Mouse (Mus musculus) forebrain, embryonic 14.5 days (tissue): ENCODE data around the gene Zfhx3. TPM values are rescaled to one million over a fixed set of nuclear protein-coding genes. Genes with fewer than 3 reads are reported as not detected.

ENCODE experiments used
- ATAC-seq: fragments of 200-750 bp; cut with Nextera tagmentation; 2 replicates; pipeline ENCODE4 v1.8.0; 2017; ENCODE audit warnings: mild to moderate bottlenecking, moderate library complexity
- DNase-seq: peaks from one replicate; pipeline ENCODE4 v3.0.0-alpha.2; 2015; ENCODE audit warnings: low spot score
- H3K27ac ChIP-seq: fragments of 300-500 bp; sonication (generic); 2 replicates; pipeline ENCODE4 v1.5.1; 2014; ENCODE audit warnings: low read depth, mild to moderate bottlenecking, control low read depth, low read length, moderate library complexity
- H3K27me3 ChIP-seq: fragments of 300-500 bp; sonication (generic); replicated peaks from 2 replicates; pipeline ENCODE4 v1.6.1; 2014; ENCODE audit warnings: low read length, control low read depth, mixed read lengths; ENCODE audit not compliant: control insufficient read depth, insufficient read depth
- H3K36me3 ChIP-seq: fragments of 300-500 bp; sonication (generic); 2 replicates; pipeline ENCODE4 v1.6.1; 2014; ENCODE audit warnings: low read length, control low read depth; ENCODE audit not compliant: control insufficient read depth, insufficient read depth
- H3K4me1 ChIP-seq: fragments of 300-500 bp; sonication (generic); 2 replicates; pipeline ENCODE4 v1.6.1; 2014; ENCODE audit warnings: antibody characterized with exemption, low read length, control low read depth; ENCODE audit not compliant: control insufficient read depth, insufficient read depth
- H3K4me2 ChIP-seq: fragments of 300-500 bp; sonication (generic); 2 replicates; pipeline ENCODE4 v1.6.1; 2014; ENCODE audit warnings: mild to moderate bottlenecking, control low read depth, low read length
- H3K4me3 ChIP-seq: fragments of 300-500 bp; sonication (generic); 2 replicates; pipeline ENCODE4 v1.5.1; 2014; ENCODE audit warnings: low read depth, low read length, control low read depth
- H3K9ac ChIP-seq: fragments of 300-500 bp; sonication (generic); 2 replicates; pipeline ENCODE4 v1.6.1; 2014; ENCODE audit warnings: mild to moderate bottlenecking, low read length, control low read depth, moderate library complexity
- H3K9me3 ChIP-seq: fragments of 300-500 bp; sonication (generic); replicated peaks from 2 replicates; pipeline ENCODE4 v1.6.1; 2016; ENCODE audit warnings: low read length, control low read depth, mixed read lengths; ENCODE audit not compliant: control insufficient read depth
- WGBS: fragments of 180-500 bp; shearing (Covaris S2); extraction: QIAGEN DNeasy Blood & Tissue Kit; methylation state at CpG from one replicate; pipeline ENCODE4 v1.1.7; 2014; 5-methylcytosine and 5-hydroxymethylcytosine counted together
- polyA plus RNA-seq: library from polyadenylated mRNA; unstranded; fragments of >200 nt; fragmentation: Nextera tagmentation; extraction: Ambion mirVana; gene quantifications from 2 replicates; pipeline ENCODE4 v1.2.1, GENCODE M21; 2014

Zfhx3 gene
- polyA plus RNA-seq, 1 experiment from 2014 or later, result 11.7 TPM

GRCm38 (mm10) chr8:108621296-108621695, 678.9 kb downstream of the Zfhx3 start:
- no peaks in the 10 kb centered on the region for H3K4me1 ChIP-seq
- no peak overlapping the region for H3K9ac ChIP-seq
- no peak for ATAC-seq
- H3K36me3 ChIP-seq, result no peaks in the 10 kb centered on the region
- no peak overlapping the region for H3K4me3 ChIP-seq
- H3K27ac ChIP-seq, result no peak overlapping the region
- DNase-seq, result no peak
- H3K4me2 ChIP-seq, result no peak overlapping the region
- H3K27me3 ChIP-seq, result no peaks in the 10 kb centered on the region
- 31% methylated on average over 7 of the region's 7 CpGs for WGBS
- H3K9me3 ChIP-seq, result no peaks in the 10 kb centered on the region

DNA sequence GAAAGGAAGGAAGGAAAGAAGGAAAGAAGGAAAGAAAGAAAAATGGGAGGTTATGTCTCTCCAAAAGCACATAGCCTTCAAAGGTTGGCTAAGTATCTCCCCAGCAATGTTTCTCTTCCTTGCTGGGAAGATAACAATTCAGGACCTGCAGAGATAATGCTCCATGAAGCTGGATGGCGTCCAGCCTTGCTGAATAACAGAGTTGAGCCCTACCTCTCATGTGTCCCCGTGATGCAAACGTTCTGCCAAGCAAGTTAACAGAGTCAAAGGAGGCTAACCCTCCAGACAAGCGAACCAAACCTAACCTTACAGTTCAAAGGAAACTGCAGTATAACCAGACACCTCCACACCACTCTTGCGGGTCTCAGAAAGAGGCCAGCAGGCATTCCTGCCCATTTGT, 681.2 kb downstream of the Zfhx3 start:
- Histone ChIP-seq H3K4me1 (no peaks in the 10 kb centered on the region), H3K9me3 (no peaks in the 10 kb centered on the region), H3K27ac (no peak overlapping the region), H3K27me3 (no peaks in the 10 kb centered on the region), H3K4me3 (no peak overlapping the region), H3K9ac (no peak overlapping the region), H3K4me2 (no peak overlapping the region), H3K36me3 (no peaks in the 10 kb centered on the region)
- ATAC-seq, result no peak
- no peak for DNase-seq
- 64% methylated on average over 5 of the region's 5 CpGs for WGBS

- ATAC-seq (no peak), DNase-seq (no peak)
- no peaks in the 10 kb centered on the region for H3K27me3 ChIP-seq
- WGBS, result 86% methylated on average over 9 of the region's 9 CpGs
- H3K9me3 ChIP-seq, result no peaks in the 10 kb centered on the region
- H3K36me3 ChIP-seq, result no peaks in the 10 kb centered on the region
- no peak overlapping the region for H3K9ac ChIP-seq
- H3K4me1 ChIP-seq, result no peaks in the 10 kb centered on the region
- no peak overlapping the region for H3K4me3 ChIP-seq
- no peak overlapping the region for H3K4me2 ChIP-seq
- H3K27ac ChIP-seq, result no peak overlapping the region
Observed at GRCm38 (mm10) chr8:108625571-108626120, 683.2 kb downstream of the Zfhx3 start.

DNA sequence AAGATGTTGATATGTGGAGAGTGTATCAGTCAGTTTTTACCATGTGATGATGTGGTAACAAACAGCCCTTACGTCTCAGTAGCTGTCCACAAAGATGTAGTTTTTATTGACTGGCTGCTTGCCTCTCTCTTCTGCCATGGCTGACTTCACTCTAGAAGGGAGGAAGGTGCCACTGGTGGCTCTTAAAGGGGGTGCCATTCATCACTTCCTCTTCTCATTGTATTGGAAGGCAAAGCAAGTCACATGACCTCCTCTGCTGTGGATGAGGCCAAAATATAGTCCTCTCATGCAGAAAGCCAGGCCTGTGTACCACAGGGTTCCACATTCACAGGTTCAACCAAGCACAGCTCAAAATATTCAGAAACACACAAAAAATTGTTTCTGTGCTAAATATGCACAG, 688.6 kb downstream of the Zfhx3 start:
- no peak for DNase-seq
- H3K4me1 ChIP-seq, result no peaks in the 10 kb centered on the region
- ATAC-seq, result no peak
- WGBS, result 92% methylated on average over 1 of the region's 1 CpGs
- H3K4me3 ChIP-seq, result no peak overlapping the region
- no peaks in the 10 kb centered on the region for H3K9me3 ChIP-seq
- H3K4me2 ChIP-seq, result no peak overlapping the region
- no peaks in the 10 kb centered on the region for H3K27me3 ChIP-seq
- no peak overlapping the region for H3K9ac ChIP-seq
- H3K27ac ChIP-seq, result no peak overlapping the region
- no peaks in the 10 kb centered on the region for H3K36me3 ChIP-seq

DNA sequence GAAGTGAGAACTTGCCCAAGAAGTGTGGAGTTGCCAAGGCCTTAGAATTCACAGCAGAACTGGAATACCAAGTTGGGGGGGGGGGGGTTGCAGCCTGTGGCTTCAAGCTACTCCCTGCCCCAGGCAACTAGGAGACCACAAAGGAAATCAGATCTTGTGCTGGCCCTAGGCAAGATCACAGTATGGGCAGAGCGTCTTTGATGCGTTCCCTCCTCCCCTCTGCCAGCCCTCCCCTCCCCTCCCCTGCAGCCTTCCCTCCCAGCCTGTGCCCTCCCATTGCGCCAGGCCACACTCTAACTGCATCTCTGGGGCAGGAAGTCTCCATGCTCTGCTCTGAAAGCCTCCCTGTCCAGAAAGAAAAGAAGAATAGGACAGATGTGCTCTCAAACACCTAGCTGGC, 691.8 kb downstream of the Zfhx3 start:
- Histone ChIP-seq H3K4me2 (no peak overlapping the region), H3K27me3 (no peaks in the 10 kb centered on the region), H3K4me1 (no peaks in the 10 kb centered on the region), H3K9me3 (no peaks in the 10 kb centered on the region), H3K36me3 (no peaks in the 10 kb centered on the region), H3K4me3 (no peak overlapping the region), H3K9ac (no peak overlapping the region), H3K27ac (no peak overlapping the region)
- ATAC-seq (no peak), DNase-seq (no peak)
- WGBS, result 42% methylated on average over 3 of the region's 3 CpGs

GRCm38 (mm10) chr8:108637887-108638286, 695.4 kb downstream of the Zfhx3 start:
- H3K4me2 ChIP-seq, result no peak overlapping the region
- H3K9ac ChIP-seq, result no peak overlapping the region
- no peaks in the 10 kb centered on the region for H3K27me3 ChIP-seq
- H3K9me3 ChIP-seq, result no peaks in the 10 kb centered on the region
- no peak for ATAC-seq
- H3K36me3 ChIP-seq, result no peaks in the 10 kb centered on the region
- no peaks in the 10 kb centered on the region for H3K4me1 ChIP-seq
- DNase-seq, result no peak
- H3K27ac ChIP-seq, result no peak overlapping the region
- no peak overlapping the region for H3K4me3 ChIP-seq
- WGBS, result 92% methylated on average over 2 of the region's 2 CpGs

GRCm38 (mm10) chr8:108645660-108646059, 703.2 kb downstream of the Zfhx3 start:
- no peak for ATAC-seq
- no peak for DNase-seq
- Histone ChIP-seq H3K9me3 (no peaks in the 10 kb centered on the region), H3K36me3 (no peaks in the 10 kb centered on the region), H3K4me3 (no peak overlapping the region), H3K4me2 (no peak overlapping the region), H3K4me1 (no peaks in the 10 kb centered on the region), H3K27ac (no peak overlapping the region), H3K27me3 (no peaks in the 10 kb centered on the region), H3K9ac (no peak overlapping the region)
- WGBS, result 72% methylated on average over 3 of the region's 3 CpGs

DNA sequence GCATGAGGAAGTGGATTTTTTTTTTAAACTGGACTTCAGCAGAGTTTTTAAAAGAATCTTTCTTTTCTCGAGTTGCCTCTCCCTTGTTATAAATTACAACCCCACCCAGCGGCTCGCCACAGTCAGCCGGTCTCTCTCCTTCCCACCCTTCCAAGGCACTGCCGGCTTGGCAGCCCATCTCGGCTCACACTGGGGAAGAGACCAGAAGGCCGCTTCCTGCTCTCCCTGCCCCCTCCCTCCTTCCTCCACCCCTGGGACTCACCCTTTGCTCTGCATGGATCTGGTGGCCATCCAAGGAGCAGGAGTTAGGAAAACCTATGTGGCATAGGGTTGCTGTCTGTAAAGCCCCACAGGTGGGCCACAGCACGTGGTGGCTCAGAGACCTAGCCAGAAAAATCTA, 705.1 kb downstream of the Zfhx3 start:
- Histone ChIP-seq H3K9ac (no peak overlapping the region), H3K27ac (no peak overlapping the region), H3K4me1 (no peaks in the 10 kb centered on the region), H3K36me3 (no peaks in the 10 kb centered on the region), H3K9me3 (no peaks in the 10 kb centered on the region), H3K4me3 (no peak overlapping the region), H3K27me3 (no peaks in the 10 kb centered on the region), H3K4me2 (no peak overlapping the region)
- DNase-seq, result no peak
- no peak for ATAC-seq
- WGBS, result 61% methylated on average over 8 of the region's 8 CpGs

- DNase-seq (no peak), ATAC-seq (no peak)
- H3K27ac ChIP-seq, result no peak overlapping the region
- H3K27me3 ChIP-seq, result no peaks in the 10 kb centered on the region
- WGBS, result 89% methylated on average over 6 of the region's 6 CpGs
- H3K9me3 ChIP-seq, result no peaks in the 10 kb centered on the region
- H3K36me3 ChIP-seq, result no peaks in the 10 kb centered on the region
- H3K4me2 ChIP-seq, result no peak overlapping the region
- H3K4me1 ChIP-seq, result no peaks in the 10 kb centered on the region
- H3K9ac ChIP-seq, result no peak overlapping the region
- H3K4me3 ChIP-seq, result no peak overlapping the region
Observed at GRCm38 (mm10) chr8:108648993-108649392, 706.5 kb downstream of the Zfhx3 start.
